Mouse (Mus musculus) limb, embryonic 12.5 days (tissue): Measurements from ENCODE around the gene Theg. TPM values are rescaled to one million over a fixed set of nuclear protein-coding genes. Genes with fewer than 3 reads are reported as not detected.
A peak's percentile ranks its signal among the peaks of the same experiment; 100 is the strongest.

ENCODE experiments used
- ATAC-seq: fragments of 200-750 bp; cut with Nextera tagmentation; 2 replicates; pipeline ENCODE4 v1.8.0; 2017; ENCODE audit warnings: low read depth, moderate TSS enrichment; ENCODE audit not compliant: insufficient number of reproducible peaks, insufficient read depth, low FRiP score, low TSS enrichment
- H3K27ac ChIP-seq: fragments of 300-500 bp; sonication (generic); 2 replicates; pipeline ENCODE4 v1.5.1; 2016; ENCODE audit warnings: mild to moderate bottlenecking, moderate library complexity
- H3K27me3 ChIP-seq: fragments of 300-500 bp; sonication (generic); 2 replicates; pipeline ENCODE4 v1.6.1; 2016; ENCODE audit warnings: mild to moderate bottlenecking, moderate library complexity
- H3K36me3 ChIP-seq: fragments of 300-500 bp; sonication (generic); 2 replicates; pipeline ENCODE4 v1.6.1; 2016; ENCODE audit warnings: mild to moderate bottlenecking, moderate library complexity
- H3K4me1 ChIP-seq: fragments of 300-500 bp; sonication (generic); replicated peaks from 2 replicates; pipeline ENCODE4 v1.6.1; 2016
- H3K4me2 ChIP-seq: fragments of 300-500 bp; sonication (generic); 2 replicates; pipeline ENCODE4 v1.6.1; 2016; ENCODE audit warnings: mild to moderate bottlenecking, moderate library complexity
- H3K4me3 ChIP-seq: fragments of 300-500 bp; sonication (generic); replicated peaks from 2 replicates; pipeline ENCODE4 v1.5.1; 2016; ENCODE audit warnings: mild to moderate bottlenecking
- H3K9ac ChIP-seq: fragments of 300-500 bp; sonication (generic); replicated peaks from 2 replicates; pipeline ENCODE4 v1.6.1; 2016; ENCODE audit warnings: mild to moderate bottlenecking, moderate library complexity
- H3K9me3 ChIP-seq: fragments of 300-500 bp; sonication (generic); 2 replicates; pipeline ENCODE4 v1.6.1; 2016; ENCODE audit warnings: mild to moderate bottlenecking, moderate library complexity
- WGBS: fragments of 180-500 bp; shearing (Covaris S2); methylation state at CpG from one replicate; pipeline ENCODE4 v1.1.7; 2016; 5-methylcytosine and 5-hydroxymethylcytosine counted together
- polyA plus RNA-seq: library from polyadenylated mRNA; unstranded; fragments of >200 nt; fragmentation: Nextera tagmentation; extraction: Ambion mirVana; gene quantifications from 2 replicates; pipeline ENCODE4 v1.2.1, GENCODE M21; 2016

The Theg gene
- polyA plus RNA-seq, 1 experiment from 2014 or later = not detected

DNA sequence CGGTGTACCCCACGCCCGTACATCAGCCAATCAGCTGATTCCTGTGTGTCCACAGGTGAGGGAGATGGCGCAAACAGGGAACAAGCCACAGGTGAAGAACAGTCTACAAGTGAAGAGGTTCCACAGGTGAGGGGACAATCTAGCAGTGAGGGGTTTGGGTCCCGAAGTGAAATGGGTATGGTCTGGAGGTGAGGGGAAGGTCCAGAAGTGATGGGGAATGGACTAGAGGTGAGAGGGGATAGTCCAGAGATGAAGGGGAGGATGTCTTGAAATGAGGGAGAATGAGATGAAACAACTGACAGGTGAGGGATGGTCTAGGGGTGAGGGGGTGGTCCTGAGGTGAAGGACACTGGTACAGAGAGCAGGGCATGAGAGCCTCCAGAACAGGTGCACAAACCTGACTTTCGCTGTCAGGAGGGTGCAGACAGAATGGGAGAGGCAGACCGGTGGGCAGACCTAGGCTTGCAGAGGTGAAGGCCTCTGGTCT, 31.9 kb downstream of the Theg start:
- peak; percentile 72 for ATAC-seq
- no peak overlapping the region for H3K27ac ChIP-seq

DNA sequence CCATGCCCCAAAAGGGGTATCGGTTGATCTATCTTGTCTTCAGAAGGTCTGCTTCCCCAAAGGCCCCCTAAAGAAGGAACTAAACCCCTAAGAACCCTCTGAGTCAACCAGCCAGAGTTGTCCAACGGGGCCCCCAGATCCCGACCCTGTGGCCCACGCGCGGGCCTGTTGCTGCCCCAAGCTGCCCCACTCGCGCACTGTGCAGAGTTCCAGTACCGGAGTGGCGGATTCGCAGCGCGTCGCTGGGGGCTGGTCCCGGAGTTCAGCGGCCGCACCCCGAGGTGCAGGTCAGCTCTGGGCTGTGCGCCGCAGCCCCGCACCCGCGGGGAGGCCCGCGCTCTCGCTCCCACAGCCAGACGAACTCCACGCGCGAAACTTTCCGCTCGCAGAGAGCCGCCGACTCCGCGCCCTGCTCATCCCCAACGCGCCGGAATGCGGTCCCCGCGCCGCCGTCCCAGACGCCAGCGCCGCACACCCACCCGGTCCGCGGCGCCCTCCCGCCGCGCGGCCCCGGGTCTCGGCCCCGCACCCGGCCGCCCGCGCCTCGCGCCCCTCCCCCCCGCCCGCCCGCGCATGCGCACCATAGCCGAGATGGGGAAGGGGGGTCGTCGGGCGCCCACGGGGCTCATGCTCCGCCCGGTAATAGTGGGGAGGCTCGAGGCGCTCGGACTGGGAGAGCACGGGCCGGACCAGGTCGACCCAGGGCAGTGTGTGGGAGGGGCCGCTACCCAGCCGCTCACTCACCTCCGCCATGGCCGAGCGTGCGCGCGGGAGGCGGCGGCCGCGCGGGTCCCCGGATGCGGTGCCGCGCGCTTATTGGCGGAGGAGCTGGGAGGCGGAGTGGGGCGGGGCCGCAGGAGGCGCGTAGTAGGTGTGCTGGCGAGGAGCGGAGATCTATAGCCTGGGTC, 32.5 kb downstream of the Theg start, which contains the start of gene Mier2:
Mier2 (minus strand) TSS at position 870 of the 908 bp plus-strand sequence.
- peaks cover 23% of the 10 kb centered on the region for H3K4me1 ChIP-seq
- H3K4me2 ChIP-seq = peak within 1 kb of the TSS; percentile 89
- 1% methylated on average over 92 of the region's 108 CpGs for WGBS
- H3K4me3 ChIP-seq = peak within 1 kb of the TSS; percentile 96
- ATAC-seq = peak; percentile 80
- peak within 1 kb of the TSS; percentile 97 for H3K9ac ChIP-seq
- no peaks in the 10 kb centered on the region for H3K9me3 ChIP-seq
- H3K27ac ChIP-seq = peak within 1 kb of the TSS; percentile 59; the same call in 1 of the 2 replicates
- H3K36me3 ChIP-seq = peaks cover 17% of the 10 kb centered on the region
- H3K27me3 ChIP-seq = no peaks in the 10 kb centered on the region

More for the DNA sequence above, 31.9 kb downstream of the Theg start:
- Histone ChIP-seq H3K9ac (peak overlapping the region; percentile 97), H3K4me1 (peaks cover 23% of the 10 kb centered on the region), H3K4me2 (peak overlapping the region; percentile 89), H3K27me3 (no peaks in the 10 kb centered on the region), H3K4me3 (peak overlapping the region; percentile 96), H3K36me3 (peaks cover 10% of the 10 kb centered on the region), H3K9me3 (peaks cover 4% of the 10 kb centered on the region; the same call in 1 of the 2 replicates)
- 27% methylated on average over 7 of the region's 7 CpGs for WGBS

DNA sequence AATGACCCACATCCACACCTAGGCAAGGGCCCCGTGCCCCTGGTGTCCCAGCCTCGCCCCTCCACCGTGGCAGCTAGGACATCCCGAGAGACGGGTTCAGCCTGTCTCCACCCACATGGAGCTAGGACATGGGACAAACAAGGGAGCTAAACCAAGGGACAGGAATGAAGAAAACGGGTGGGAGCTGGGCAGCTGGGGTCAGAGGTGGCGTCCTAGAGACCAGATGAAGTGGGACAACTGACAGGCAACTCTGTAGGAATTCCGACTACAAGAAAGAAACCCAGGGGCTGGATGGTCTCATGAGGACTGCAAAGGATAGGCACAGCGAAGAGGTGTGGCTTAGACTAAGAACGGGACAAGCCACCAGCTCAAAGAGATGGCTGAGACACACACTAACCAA, 33.4 kb downstream of the Theg start:
- 43% methylated on average over 10 of the region's 10 CpGs for WGBS
- Histone ChIP-seq H3K27ac (no peak overlapping the region), H3K4me2 (peak overlapping the region; percentile 89), H3K4me1 (peaks cover 23% of the 10 kb centered on the region), H3K9ac (peak overlapping the region; percentile 97), H3K9me3 (no peaks in the 10 kb centered on the region), H3K27me3 (no peaks in the 10 kb centered on the region), H3K36me3 (peaks cover 26% of the 10 kb centered on the region), H3K4me3 (peak overlapping the region; percentile 96)
- ATAC-seq = no peak

DNA sequence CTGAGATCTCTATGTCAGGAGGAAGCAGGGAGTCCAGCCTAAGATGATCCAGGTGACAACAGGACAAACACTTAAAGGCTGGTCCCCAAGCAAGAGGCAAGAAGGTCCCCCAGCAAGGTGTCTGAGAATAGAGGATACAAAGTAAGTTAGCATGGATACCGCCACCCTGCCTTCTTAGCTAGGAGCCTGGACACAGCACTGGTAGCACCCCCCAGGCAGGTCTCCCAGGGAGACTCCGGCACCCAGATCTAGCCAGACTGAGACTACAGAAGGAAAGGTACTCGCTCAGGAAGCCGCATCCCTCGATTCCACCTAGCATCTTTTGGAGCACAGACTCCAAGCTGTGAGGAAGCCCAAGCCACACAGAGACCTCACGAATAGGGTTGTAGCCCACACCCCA, 34.0 kb downstream of the Theg start:
- ATAC-seq = no peak
- no peak overlapping the region for H3K27ac ChIP-seq
- H3K4me2 ChIP-seq = peak overlapping the region; percentile 89
- 87% methylated on average over 6 of the region's 6 CpGs for WGBS
- H3K4me1 ChIP-seq = peaks cover 23% of the 10 kb centered on the region
- peak overlapping the region; percentile 97; the same call in 1 of the 2 replicates for H3K9ac ChIP-seq
- no peaks in the 10 kb centered on the region for H3K27me3 ChIP-seq
- peak overlapping the region; percentile 96 for H3K4me3 ChIP-seq
- no peaks in the 10 kb centered on the region for H3K9me3 ChIP-seq
- peaks cover 31% of the 10 kb centered on the region for H3K36me3 ChIP-seq

DNA sequence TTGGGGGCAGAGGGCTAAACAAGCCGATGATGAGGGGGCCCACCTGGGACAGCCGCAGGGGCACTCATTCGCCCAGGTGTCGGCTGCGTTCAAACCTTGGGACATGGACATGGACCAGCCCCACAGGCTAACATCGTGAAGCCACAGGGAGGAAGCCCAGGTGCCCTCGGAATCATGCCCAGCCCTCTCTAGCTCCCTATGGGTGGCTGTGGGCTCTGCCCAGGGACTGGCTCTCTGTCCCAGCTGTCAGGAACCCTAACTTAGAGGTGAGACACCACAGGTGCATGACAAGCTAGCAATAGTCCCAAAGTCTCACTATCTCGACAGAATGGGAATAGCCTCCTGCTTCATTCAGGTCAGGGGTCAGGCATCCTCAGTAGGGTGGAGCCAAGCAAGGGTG, 34.6 kb downstream of the Theg start:
- 87% methylated on average over 8 of the region's 8 CpGs for WGBS
- no peak for ATAC-seq
- Histone ChIP-seq H3K4me2 (0 out of 2 replicates have a peak overlapping the region, but pooled peaks have one; percentile 89), H3K27ac (no peak overlapping the region), H3K27me3 (no peaks in the 10 kb centered on the region), H3K4me1 (peaks cover 23% of the 10 kb centered on the region), H3K4me3 (no peak overlapping the region), H3K36me3 (peaks cover 38% of the 10 kb centered on the region), H3K9me3 (no peaks in the 10 kb centered on the region), H3K9ac (no peak overlapping the region)

GRCm38 (mm10) chr10:79550366-79550765, 36.8 kb downstream of the Theg start:
- WGBS = 89% methylated on average over 9 of the region's 9 CpGs
- H3K36me3 ChIP-seq = peaks cover 59% of the 10 kb centered on the region
- H3K9ac ChIP-seq = no peak overlapping the region
- no peaks in the 10 kb centered on the region for H3K9me3 ChIP-seq
- no peak overlapping the region for H3K4me2 ChIP-seq
- H3K4me3 ChIP-seq = no peak overlapping the region
- H3K4me1 ChIP-seq = peaks cover 23% of the 10 kb centered on the region
- H3K27me3 ChIP-seq = no peaks in the 10 kb centered on the region
- H3K27ac ChIP-seq = no peak overlapping the region
- no peak for ATAC-seq

DNA sequence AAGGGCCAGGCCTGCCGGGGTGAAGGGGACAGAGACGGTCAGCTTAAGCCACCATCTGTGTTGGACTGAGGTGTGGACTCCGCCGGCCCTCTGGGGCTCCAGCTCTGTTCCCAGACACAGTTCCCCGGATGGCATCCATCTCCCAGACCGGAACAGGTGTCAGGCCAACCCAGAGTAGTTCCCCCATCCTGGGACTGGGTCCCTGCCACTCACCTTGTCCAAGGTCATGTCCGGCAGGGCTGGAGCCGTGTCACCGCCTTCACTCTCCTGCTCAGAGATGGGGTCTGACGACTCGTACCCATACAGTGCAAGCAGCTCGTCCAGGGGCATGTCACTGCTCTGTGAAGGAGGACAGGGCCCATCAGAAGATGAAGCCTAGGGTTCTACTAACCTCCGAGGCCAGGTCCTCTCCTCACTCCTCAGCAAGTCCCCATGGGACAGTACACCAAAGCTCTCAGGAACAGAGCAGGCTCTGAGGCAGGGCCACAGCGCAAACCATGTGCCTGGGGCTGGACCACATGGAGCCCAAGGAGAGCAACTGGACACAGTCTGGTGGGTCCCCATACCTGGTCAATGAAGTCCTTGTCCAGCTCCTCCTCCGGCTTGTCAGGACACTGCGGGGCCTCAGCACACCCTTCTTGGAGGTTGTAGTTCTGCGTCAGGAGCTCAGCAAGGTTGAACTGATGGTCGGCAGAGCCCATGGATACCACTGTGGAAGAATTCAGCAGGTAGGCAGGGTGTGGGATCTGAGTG, 38.0 kb downstream of the Theg start:
- ATAC-seq = no peak
- Histone ChIP-seq H3K27me3 (no peaks in the 10 kb centered on the region), H3K27ac (no peak overlapping the region), H3K4me3 (no peak overlapping the region), H3K9ac (no peak overlapping the region), H3K4me1 (peaks cover 21% of the 10 kb centered on the region), H3K4me2 (no peak overlapping the region), H3K36me3 (peaks cover 72% of the 10 kb centered on the region), H3K9me3 (no peaks in the 10 kb centered on the region)
- WGBS = 95% methylated on average over 18 of the region's 18 CpGs

- peaks cover 78% of the 10 kb centered on the region for H3K36me3 ChIP-seq
- ATAC-seq = no peak
- WGBS = 93% methylated on average over 5 of the region's 5 CpGs
These were observed 38.6 kb downstream of the Theg start for GRCm38 (mm10) chr10:79548546-79548945.

DNA sequence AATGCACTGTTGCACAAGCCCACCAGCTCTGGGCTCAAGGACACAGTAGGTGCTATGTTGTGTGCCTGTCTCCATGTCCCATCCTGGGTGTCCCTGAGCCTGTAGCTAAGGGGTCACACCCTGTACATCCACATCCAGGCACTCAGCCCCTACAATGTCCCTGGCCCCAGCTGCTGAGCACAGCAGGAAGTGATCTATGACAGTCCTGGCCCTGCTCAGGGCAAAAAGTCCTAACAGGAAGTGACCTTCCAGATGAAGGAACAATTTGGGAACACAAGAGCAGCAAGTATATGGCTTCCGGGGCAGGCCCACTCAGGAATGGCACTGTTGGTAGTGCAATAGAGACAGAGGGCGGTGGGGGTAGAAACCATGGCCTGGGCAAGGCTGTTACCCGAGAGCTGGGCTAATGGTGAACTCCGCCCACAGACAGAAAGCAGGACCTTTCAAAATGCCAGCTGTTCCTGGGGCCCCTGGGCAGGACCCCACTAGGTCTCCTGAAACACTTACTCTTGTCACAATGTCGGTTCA, 39.9 kb downstream of the Theg start:
- Histone ChIP-seq H3K27ac (no peak overlapping the region), H3K4me2 (no peak overlapping the region), H3K27me3 (no peaks in the 10 kb centered on the region), H3K9me3 (no peaks in the 10 kb centered on the region), H3K4me1 (peaks cover 2% of the 10 kb centered on the region), H3K36me3 (peaks cover 91% of the 10 kb centered on the region), H3K9ac (no peak overlapping the region), H3K4me3 (no peak overlapping the region)
- no peak for ATAC-seq
- 79% methylated on average over 5 of the region's 5 CpGs for WGBS

More at GRCm38 (mm10) chr10:79548546-79548945, 38.6 kb downstream of the Theg start:
- Histone ChIP-seq H3K4me1 (peaks cover 15% of the 10 kb centered on the region), H3K4me3 (no peak overlapping the region), H3K27ac (no peak overlapping the region), H3K4me2 (no peak overlapping the region), H3K9me3 (no peaks in the 10 kb centered on the region), H3K27me3 (no peaks in the 10 kb centered on the region), H3K9ac (no peak overlapping the region)

GRCm38 (mm10) chr10:79546483-79546882, 40.6 kb downstream of the Theg start:
- no peaks in the 10 kb centered on the region for H3K27me3 ChIP-seq
- no peak overlapping the region for H3K4me3 ChIP-seq
- H3K9ac ChIP-seq = no peak overlapping the region
- H3K36me3 ChIP-seq = peaks cover 98% of the 10 kb centered on the region
- WGBS = 90% methylated on average over 11 of the region's 11 CpGs
- H3K27ac ChIP-seq = no peak overlapping the region
- no peaks in the 10 kb centered on the region for H3K9me3 ChIP-seq
- no peaks in the 10 kb centered on the region for H3K4me1 ChIP-seq
- ATAC-seq = no peak
- H3K4me2 ChIP-seq = no peak overlapping the region

GRCm38 (mm10) chr10:79545891-79546290, 41.2 kb downstream of the Theg start:
- H3K4me2 ChIP-seq = no peak overlapping the region
- 92% methylated on average over 12 of the region's 12 CpGs for WGBS
- H3K4me1 ChIP-seq = no peaks in the 10 kb centered on the region
- no peak overlapping the region for H3K27ac ChIP-seq
- H3K27me3 ChIP-seq = no peaks in the 10 kb centered on the region
- H3K4me3 ChIP-seq = no peak overlapping the region
- H3K36me3 ChIP-seq = peaks cover 100% of the 10 kb centered on the region
- no peak overlapping the region for H3K9ac ChIP-seq
- no peaks in the 10 kb centered on the region for H3K9me3 ChIP-seq
- no peak for ATAC-seq
